Mouse (Mus musculus) embryonic facial prominence, embryonic 11.5 days (tissue): ENCODE measurements around the gene St5. TPM values are rescaled to one million over a fixed set of nuclear protein-coding genes. Genes with fewer than 3 reads are reported as not detected.
A peak's percentile ranks its signal among the peaks of the same experiment; 100 is the strongest.

ENCODE experiments used
- ATAC-seq: fragments of 200-750 bp; cut with Nextera tagmentation; replicated peaks from 2 replicates; pipeline ENCODE4 v1.8.0; 2017; ENCODE audit warnings: low read depth; ENCODE audit not compliant: insufficient number of reproducible peaks, low FRiP score, low TSS enrichment
- DNase-seq: peaks from one replicate; pipeline ENCODE4 v3.0.0-alpha.2; 2015; ENCODE audit warnings: low spot score
- H3K27ac ChIP-seq: fragments of 300-500 bp; sonication (generic); replicated peaks from 2 replicates; pipeline ENCODE4 v1.5.1; 2014; ENCODE audit warnings: mild to moderate bottlenecking, low read depth, low read length, control low read depth
- H3K27me3 ChIP-seq: fragments of 300-500 bp; sonication (generic); 2 replicates; pipeline ENCODE4 v1.6.1; 2014; ENCODE audit warnings: mild to moderate bottlenecking, low read length, moderate library complexity, mixed read lengths; ENCODE audit not compliant: control insufficient read depth, insufficient read depth
- H3K36me3 ChIP-seq: fragments of 300-500 bp; sonication (generic); replicated peaks from 2 replicates; pipeline ENCODE4 v1.6.1; 2014; ENCODE audit warnings: low read depth, mild to moderate bottlenecking, low read length, moderate library complexity, mixed read lengths; ENCODE audit not compliant: control insufficient read depth, insufficient read depth
- H3K4me1 ChIP-seq: fragments of 300-500 bp; sonication (generic); 2 replicates; pipeline ENCODE4 v1.6.1; 2014; ENCODE audit warnings: low read length, mixed read lengths; ENCODE audit not compliant: control insufficient read depth, insufficient read depth
- H3K4me2 ChIP-seq: fragments of 300-500 bp; sonication (generic); 2 replicates; pipeline ENCODE4 v1.6.1; 2014; ENCODE audit warnings: low read depth, mild to moderate bottlenecking, control low read depth, low read length, moderate library complexity
- H3K4me3 ChIP-seq: fragments of 300-500 bp; sonication (generic); 2 replicates; pipeline ENCODE4 v1.5.1; 2014; ENCODE audit warnings: low read depth, low read length, control low read depth
- H3K9ac ChIP-seq: fragments of 300-500 bp; sonication (generic); replicated peaks from 2 replicates; pipeline ENCODE4 v1.6.1; 2014; ENCODE audit warnings: mild to moderate bottlenecking, control low read depth, low read length
- H3K9me3 ChIP-seq: fragments of 300-500 bp; sonication (generic); replicated peaks from 2 replicates; pipeline ENCODE4 v1.6.1; 2016; ENCODE audit warnings: mild to moderate bottlenecking, low read length, inconsistent platforms, mixed read lengths; ENCODE audit not compliant: control insufficient read depth
- WGBS: fragments of 180-500 bp; shearing (Covaris S2); extraction: QIAGEN DNeasy Blood & Tissue Kit; methylation state at CpG from one replicate; pipeline ENCODE4 v1.1.7; 2014; 5-methylcytosine and 5-hydroxymethylcytosine counted together
- microRNA-seq: library from miRNA; unstranded; fragments of <30 nt; microRNA quantifications from one replicate; pipeline ENCODE4, GENCODE M21; 2016; ENCODE audit warnings: borderline number of aligned reads
- polyA plus RNA-seq: library from polyadenylated mRNA; unstranded; fragments of >200 nt; fragmentation: Nextera tagmentation; extraction: Ambion mirVana; gene quantifications from 2 replicates; pipeline ENCODE4 v1.2.1, GENCODE M21; 2014

St5 gene
- polyA plus RNA-seq, 1 experiment from 2014 or later: 37.7 TPM

DNA sequence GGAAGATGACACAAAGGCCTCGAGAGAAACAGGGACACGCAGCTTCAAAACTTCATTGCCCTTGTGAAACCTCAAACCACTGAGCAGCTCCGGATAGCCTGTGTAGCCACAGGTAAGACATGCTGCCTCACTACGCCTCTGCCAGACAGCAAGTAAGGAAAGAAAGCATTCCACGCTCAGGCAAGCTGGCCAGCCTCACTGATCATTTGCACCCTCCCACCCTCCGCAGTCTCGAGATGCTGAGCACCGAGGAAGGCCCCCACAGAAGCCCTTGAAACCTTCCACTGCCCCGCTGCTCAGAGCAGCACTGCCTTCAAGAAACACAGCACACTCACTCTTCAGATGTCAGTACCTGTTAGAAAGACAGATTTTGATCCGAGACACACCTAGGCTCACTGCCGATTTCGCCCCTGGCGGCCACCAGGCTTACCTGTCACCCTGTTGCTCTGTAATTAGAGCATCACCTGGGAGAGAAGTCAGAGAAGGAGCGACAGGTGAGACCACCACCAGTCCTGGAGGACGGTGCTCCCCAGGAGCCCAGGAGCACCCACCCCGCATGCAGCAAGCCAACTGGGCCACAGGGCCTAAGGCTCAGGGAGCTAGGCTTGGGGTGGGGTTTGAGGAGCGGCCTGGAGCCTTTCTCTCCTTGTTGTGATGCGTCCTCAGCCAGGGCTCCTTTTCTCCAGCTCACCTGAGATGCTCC is 210.6 kb downstream of the St5 start:
- Histone ChIP-seq H3K27me3 (no peaks in the 10 kb centered on the region), H3K27ac (no peak overlapping the region), H3K4me2 (no peak overlapping the region; the same call in 1 of the 2 replicates), H3K36me3 (no peaks in the 10 kb centered on the region), H3K4me3 (no peak overlapping the region), H3K9ac (no peak overlapping the region), H3K4me1 (no peaks in the 10 kb centered on the region), H3K9me3 (no peaks in the 10 kb centered on the region)
- WGBS: 48% methylated on average over 18 of the region's 18 CpGs
- DNase-seq: no peak
- no peak for ATAC-seq

- Histone ChIP-seq H3K9ac (no peak overlapping the region), H3K36me3 (no peaks in the 10 kb centered on the region), H3K4me1 (no peaks in the 10 kb centered on the region), H3K9me3 (no peaks in the 10 kb centered on the region), H3K4me3 (no peak overlapping the region), H3K27me3 (no peaks in the 10 kb centered on the region), H3K4me2 (no peak overlapping the region), H3K27ac (no peak overlapping the region)
- ATAC-seq (no peak), DNase-seq (no peak)
- 72% methylated on average over 5 of the region's 5 CpGs for WGBS
Measured at GRCm38 (mm10) chr7:109484221-109484620, 219.2 kb downstream of the St5 start.

GRCm38 (mm10) chr7:109480765-109481197 is 222.6 kb downstream of the St5 start:
- H3K4me2 ChIP-seq: no peak overlapping the region
- no peak overlapping the region for H3K9ac ChIP-seq
- ATAC-seq: no peak

DNA sequence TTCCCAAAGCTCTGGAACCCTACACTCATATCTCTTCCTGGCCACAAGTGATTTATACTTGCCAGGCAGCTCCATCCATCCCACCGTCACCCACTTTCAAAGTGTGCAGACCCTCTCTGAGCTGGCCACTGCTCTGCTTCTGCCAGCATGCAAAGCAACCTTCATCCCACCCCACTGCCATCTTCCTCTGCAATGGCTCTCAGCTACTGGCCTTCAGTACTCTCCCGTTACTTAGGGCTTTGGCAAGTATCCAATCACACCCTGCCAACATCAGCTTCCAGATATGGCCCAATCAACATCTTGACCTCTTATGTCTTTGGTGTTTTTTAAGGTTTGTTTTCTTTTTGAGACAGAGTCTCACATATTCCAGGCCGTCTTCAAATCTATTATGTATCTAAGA is 225.5 kb downstream of the St5 start:
- Histone ChIP-seq H3K27me3 (no peaks in the 10 kb centered on the region), H3K4me1 (no peaks in the 10 kb centered on the region), H3K36me3 (no peaks in the 10 kb centered on the region), H3K4me2 (no peak overlapping the region), H3K9ac (no peak overlapping the region), H3K4me3 (no peak overlapping the region), H3K9me3 (no peaks in the 10 kb centered on the region), H3K27ac (no peak overlapping the region)
- WGBS: 83% methylated on average over 3 of the region's 3 CpGs
- ATAC-seq (no peak), DNase-seq (no peak)

More at GRCm38 (mm10) chr7:109480765-109481197, 222.6 kb downstream of the St5 start:
- Histone ChIP-seq H3K27ac (no peak overlapping the region), H3K9me3 (no peaks in the 10 kb centered on the region), H3K4me3 (no peak overlapping the region), H3K36me3 (no peaks in the 10 kb centered on the region), H3K27me3 (no peaks in the 10 kb centered on the region), H3K4me1 (no peaks in the 10 kb centered on the region)
- DNase-seq: peak; percentile 35
- 32% methylated on average over 7 of the region's 7 CpGs for WGBS

Small RNA genes lying within 50 kb of the gene (microRNA-seq; reads per million reads assigned to microRNA genes)
- not detected for gene Gm47284

Other genes with a start within 250 kb of the St5 start
- 0.43 and 0.64 TPM in 2 replicates for gene Trim66, start 195.5 kb downstream of the St5 start, polyA plus RNA-seq
- 134 and 137 TPM in 2 replicates for gene Rpl27a, start 184.5 kb downstream of the St5 start, polyA plus RNA-seq
- 24.1 and 25.1 TPM in 2 replicates for gene Akip1, start 85 bp upstream of the St5 start, polyA plus RNA-seq
- gene BC051019, start 20.2 kb upstream of the St5 start, polyA plus RNA-seq: not detected in 2 replicates
- gene Ascl3, start 28.1 kb upstream of the St5 start, polyA plus RNA-seq: not detected in 2 replicates
- gene Tmem9b, start 49.3 kb upstream of the St5 start, polyA plus RNA-seq: 36.6 and 38.4 TPM in 2 replicates
- 0.35 and 1.4 TPM in 2 replicates for gene Nrip3, start 78.4 kb upstream of the St5 start, polyA plus RNA-seq
- gene Scube2, start 162.1 kb upstream of the St5 start, polyA plus RNA-seq: 0.28 and 0.50 TPM in 2 replicates